Mouse (Mus musculus) kidney, postnatal 36 days (tissue): ENCODE measurements at regions not wholly inside any gene's neighbourhood (a gene's known extent, or its start where the extent isn't known, plus 50 kb on each side); places are given as distances from the start of the nearest gene placed in this dataset.
A peak's percentile ranks its signal among the peaks of the same experiment; 100 is the strongest.

Source experiments
- DNase-seq, 2 experiments: peaks; one replicate each; pipeline ENCODE4 v3.0.0; 2021 to 2022; ENCODE audit warnings: mixed read lengths in 2 of 2

DNA sequence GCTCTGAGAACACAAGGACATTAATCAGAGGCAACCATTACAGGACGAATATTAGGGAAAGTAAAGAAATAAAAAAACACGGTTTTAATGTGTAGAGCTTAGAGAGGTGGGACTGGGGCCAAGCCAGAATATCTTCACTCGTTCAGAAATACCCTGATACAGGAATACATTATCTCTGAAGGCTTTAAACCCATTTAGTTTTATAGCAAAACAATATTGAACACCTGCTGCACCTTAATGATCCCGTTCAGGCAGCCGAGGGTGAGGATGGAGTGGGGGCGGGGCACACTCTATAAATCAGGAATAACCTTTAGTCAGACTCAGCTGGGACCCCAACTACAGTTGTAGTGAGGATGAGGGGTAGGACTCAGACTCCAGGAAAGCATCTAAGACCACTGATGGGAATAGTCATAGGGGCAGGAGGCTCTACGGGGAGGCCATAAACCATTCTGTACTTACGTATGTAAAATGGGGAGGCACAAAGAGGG is 508.0 kb upstream of the Adam5 start:
- no peak for DNase-seq

GRCm38 (mm10) chr8:25331161-25331776 is 507.1 kb upstream of the Adam5 start:
- peak; percentile 47 to 53 for DNase-seq

- peak in 1 of 2 experiments; percentile 44 for DNase-seq
These were observed 505.6 kb upstream of the Adam5 start for GRCm38 (mm10) chr8:25329791-25330190.

- DNase-seq, result no peak
These were observed 504.1 kb upstream of the Adam5 start for GRCm38 (mm10) chr8:25328318-25328717.

GRCm38 (mm10) chr8:25326930-25327329 is 502.8 kb upstream of the Adam5 start:
- DNase-seq, result no peak

DNA sequence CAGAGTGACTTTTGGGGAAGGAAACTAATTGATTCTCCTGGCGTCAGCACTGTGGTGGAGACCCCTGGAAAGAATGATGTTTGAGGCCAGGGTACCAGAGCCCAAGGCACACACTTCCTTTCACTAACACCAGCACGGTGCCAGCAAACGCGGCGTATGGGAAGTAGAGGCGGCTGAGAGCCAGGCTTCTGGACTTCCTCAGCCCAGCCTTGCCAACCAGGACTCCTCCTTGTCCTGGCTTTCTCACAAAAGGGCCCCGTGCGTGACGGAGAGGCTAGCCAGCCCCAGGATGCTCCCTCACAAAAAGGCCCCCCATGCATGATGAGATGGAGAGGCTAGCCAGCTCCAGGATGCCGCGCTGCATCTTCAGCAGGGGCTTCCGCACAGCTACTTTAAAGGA is 502.1 kb upstream of the Adam5 start:
- no peak for DNase-seq

DNA sequence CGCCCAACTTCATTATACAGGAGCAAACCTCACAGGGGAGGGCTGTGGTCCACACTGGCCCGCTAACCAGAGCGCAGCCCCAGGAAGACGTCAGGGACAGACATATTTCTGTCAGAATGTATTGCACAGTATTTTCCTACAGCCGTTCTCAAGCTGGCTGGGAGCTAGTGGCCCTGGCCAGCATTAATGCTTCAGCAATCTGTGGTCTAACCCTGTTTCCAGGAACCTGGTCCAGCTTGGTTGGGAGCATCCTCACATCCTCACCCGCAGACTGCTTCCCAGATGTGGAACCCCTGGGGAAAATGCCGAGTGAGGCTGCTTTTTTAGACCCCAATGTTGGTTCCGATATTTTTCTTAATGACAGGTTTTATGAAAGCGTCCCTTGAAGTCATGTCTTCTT is 500.6 kb upstream of the Adam5 start:
- DNase-seq, result no peak

- DNase-seq, result peak; percentile 18 to 40
These were observed 499.7 kb upstream of the Adam5 start for GRCm38 (mm10) chr8:25323643-25324420.

DNA sequence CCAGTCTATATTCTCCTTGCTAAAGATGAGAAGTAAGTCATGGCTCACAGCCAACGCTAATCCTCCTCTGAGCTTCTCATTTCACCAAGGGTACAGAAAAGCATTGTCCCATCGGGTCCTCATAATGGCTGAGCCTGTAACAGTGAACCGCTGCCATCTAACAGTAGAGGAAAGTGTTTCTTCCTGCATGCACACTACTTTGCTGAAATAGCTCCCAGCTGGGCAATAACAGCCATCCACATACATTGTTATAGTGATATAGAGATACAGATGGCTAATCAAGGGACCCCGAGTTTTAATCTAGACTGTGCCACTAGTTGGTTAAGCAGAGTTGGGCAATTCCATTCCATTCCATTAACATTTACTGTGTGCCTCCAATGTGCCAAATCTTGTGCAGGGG is 492.2 kb upstream of the Adam5 start:
- DNase-seq, result no peak

- DNase-seq, result no peak
These were observed 487.8 kb upstream of the Adam5 start for GRCm38 (mm10) chr8:25311811-25312533.

- no peak for DNase-seq
These were observed 483.8 kb upstream of the Adam5 start for GRCm38 (mm10) chr8:25307956-25308355.

GRCm38 (mm10) chr8:25307511-25307910 is 483.3 kb upstream of the Adam5 start:
- DNase-seq, result peak in 1 of 2 experiments; percentile 14

GRCm38 (mm10) chr8:25306769-25307491 is 482.8 kb upstream of the Adam5 start:
- DNase-seq, result peak; percentile 13 to 26
